Mouse (Mus musculus): Measurements from ENCODE around the gene Kpna6. TPM values are rescaled to one million over a fixed set of nuclear protein-coding genes. Genes with fewer than 3 reads are reported as not detected.

The Kpna6 gene
- 60.6 TPM for polyA plus RNA-seq (2014; fragmentation: Illumina TruSeq; extraction: RNeasy Lipid Tissue Mini Kit (QIAGEN cat#74804); ENCODE audit: low read depth, low replicate concordance)

GRCm38 (mm10) chr4:129672083-129672877 lies at the start of gene Kpna6:
TSS of gene Kpna6 (minus strand) at chr4:129672767.

GRCm38 (mm10) chr4:129696158-129696985 lies 23.8 kb upstream of the Kpna6 start, which contains the start of gene Tmem39b:
TSS of gene Tmem39b (minus strand) at chr4:129696838.

GRCm38 (mm10) chr4:129640638-129641467 lies 31.7 kb downstream of the Kpna6 start, which contains the start of gene Txlna:
TSS of gene Txlna (minus strand) at chr4:129641065.

GRCm38 (mm10) chr4:129623681-129624091 lies 48.9 kb downstream of the Kpna6 start, which contains the start of gene Ccdc28b:
TSS of gene Ccdc28b (minus strand) at chr4:129623947.

GRCm38 (mm10) chr4:129618786-129619691 lies 53.5 kb downstream of the Kpna6 start, which contains the start of gene Iqcc:
TSS of gene Iqcc (minus strand) at chr4:129619099.

GRCm38 (mm10) chr4:129614093-129614492 lies 58.5 kb downstream of the Kpna6 start, which contains the start of gene Dcdc2b:
TSS of gene Dcdc2b (minus strand) at chr4:129614257.

GRCm38 (mm10) chr4:129600233-129601158 lies 72.1 kb downstream of the Kpna6 start, which contains the start of the genes Eif3i and Tmem234:
TSS of gene Eif3i (minus strand) at chr4:129600648.
TSS of gene Tmem234 (plus strand) at chr4:129600668.

Other genes starting within 250 kb of the Kpna6 start
- gene Zbtb8b, start 231.9 kb downstream of the Kpna6 start, polyA plus RNA-seq (2014; fragmentation: Illumina TruSeq; extraction: RNeasy Lipid Tissue Mini Kit (QIAGEN cat#74804); ENCODE audit: low read depth, low replicate concordance), result 1.4 TPM
- gene Bsdc1, start 211.2 kb downstream of the Kpna6 start, polyA plus RNA-seq (2014; fragmentation: Illumina TruSeq; extraction: RNeasy Lipid Tissue Mini Kit (QIAGEN cat#74804); ENCODE audit: low read depth, low replicate concordance), result 11.0 TPM
- not detected for gene Tssk3, start 181.7 kb downstream of the Kpna6 start, polyA plus RNA-seq (2014; fragmentation: Illumina TruSeq; extraction: RNeasy Lipid Tissue Mini Kit (QIAGEN cat#74804); ENCODE audit: low read depth, low replicate concordance)
- gene Fam229a, start 181.6 kb downstream of the Kpna6 start, polyA plus RNA-seq (2014; fragmentation: Illumina TruSeq; extraction: RNeasy Lipid Tissue Mini Kit (QIAGEN cat#74804); ENCODE audit: low read depth, low replicate concordance), result not detected
- 11.3 TPM for gene Marcksl1, start 159.2 kb downstream of the Kpna6 start, polyA plus RNA-seq (2014; fragmentation: Illumina TruSeq; extraction: RNeasy Lipid Tissue Mini Kit (QIAGEN cat#74804); ENCODE audit: low read depth, low replicate concordance)
- 40.4 TPM for gene Hdac1, start 130.1 kb downstream of the Kpna6 start, polyA plus RNA-seq (2014; fragmentation: Illumina TruSeq; extraction: RNeasy Lipid Tissue Mini Kit (QIAGEN cat#74804); ENCODE audit: low read depth, low replicate concordance)
- gene Lck, start 99.1 kb downstream of the Kpna6 start, polyA plus RNA-seq (2014; fragmentation: Illumina TruSeq; extraction: RNeasy Lipid Tissue Mini Kit (QIAGEN cat#74804); ENCODE audit: low read depth, low replicate concordance), result 0.36 TPM
- 1.3 TPM for gene Fam167b, start 94.2 kb downstream of the Kpna6 start, polyA plus RNA-seq (2014; fragmentation: Illumina TruSeq; extraction: RNeasy Lipid Tissue Mini Kit (QIAGEN cat#74804); ENCODE audit: low read depth, low replicate concordance)
- gene Eif3i, start 72.1 kb downstream of the Kpna6 start, polyA plus RNA-seq (2014; fragmentation: Illumina TruSeq; extraction: RNeasy Lipid Tissue Mini Kit (QIAGEN cat#74804); ENCODE audit: low read depth, low replicate concordance), result 24.8 TPM
- 35.3 TPM for gene Tmem234, start 72.1 kb downstream of the Kpna6 start, polyA plus RNA-seq (2014; fragmentation: Illumina TruSeq; extraction: RNeasy Lipid Tissue Mini Kit (QIAGEN cat#74804); ENCODE audit: low read depth, low replicate concordance)
- not detected for gene Dcdc2b, start 58.5 kb downstream of the Kpna6 start, polyA plus RNA-seq (2014; fragmentation: Illumina TruSeq; extraction: RNeasy Lipid Tissue Mini Kit (QIAGEN cat#74804); ENCODE audit: low read depth, low replicate concordance)
- gene Iqcc, start 53.7 kb downstream of the Kpna6 start, polyA plus RNA-seq (2014; fragmentation: Illumina TruSeq; extraction: RNeasy Lipid Tissue Mini Kit (QIAGEN cat#74804); ENCODE audit: low read depth, low replicate concordance), result 10.3 TPM
- 2.4 TPM for gene Ccdc28b, start 48.8 kb downstream of the Kpna6 start, polyA plus RNA-seq (2014; fragmentation: Illumina TruSeq; extraction: RNeasy Lipid Tissue Mini Kit (QIAGEN cat#74804); ENCODE audit: low read depth, low replicate concordance)
- 7.5 TPM for gene Txlna, start 31.7 kb downstream of the Kpna6 start, polyA plus RNA-seq (2014; fragmentation: Illumina TruSeq; extraction: RNeasy Lipid Tissue Mini Kit (QIAGEN cat#74804); ENCODE audit: low read depth, low replicate concordance)
- gene Tmem39b, start 24.1 kb upstream of the Kpna6 start, polyA plus RNA-seq (2014; fragmentation: Illumina TruSeq; extraction: RNeasy Lipid Tissue Mini Kit (QIAGEN cat#74804); ENCODE audit: low read depth, low replicate concordance), result 0.40 TPM
- 107 TPM for gene Khdrbs1, start 69.5 kb upstream of the Kpna6 start, polyA plus RNA-seq (2014; fragmentation: Illumina TruSeq; extraction: RNeasy Lipid Tissue Mini Kit (QIAGEN cat#74804); ENCODE audit: low read depth, low replicate concordance)
- gene Ptp4a2, start 138.5 kb upstream of the Kpna6 start, polyA plus RNA-seq (2014; fragmentation: Illumina TruSeq; extraction: RNeasy Lipid Tissue Mini Kit (QIAGEN cat#74804); ENCODE audit: low read depth, low replicate concordance), result 590 TPM